Mouse (Mus musculus): ENCODE measurements around the gene Cadm4.
A peak's percentile ranks its signal among the peaks of the same experiment; 100 is the strongest.

Cadm4 gene

GRCm38 (mm10) chr7:24533806-24534205 is 52.0 kb downstream of the Cadm4 start:
- no peak for DNase-seq

- no peak for DNase-seq
Measured at GRCm38 (mm10) chr7:24534301-24534700, 52.5 kb downstream of the Cadm4 start.

- no peak for DNase-seq
Measured at GRCm38 (mm10) chr7:24537081-24537480, 55.3 kb downstream of the Cadm4 start.

- no peak for DNase-seq
Measured at GRCm38 (mm10) chr7:24537591-24537990, 55.8 kb downstream of the Cadm4 start.

- peak; percentile 65 for DNase-seq
Measured at GRCm38 (mm10) chr7:24538154-24538553, 56.3 kb downstream of the Cadm4 start.

- DNase-seq = no peak
Measured at GRCm38 (mm10) chr7:24538701-24539100, 56.9 kb downstream of the Cadm4 start.

GRCm38 (mm10) chr7:24539686-24540085 is 57.9 kb downstream of the Cadm4 start:
- DNase-seq = no peak

- DNase-seq = no peak
Measured at GRCm38 (mm10) chr7:24544506-24544905, 62.7 kb downstream of the Cadm4 start.

- DNase-seq = peak; percentile 24
Measured at GRCm38 (mm10) chr7:24546068-24546614, 64.3 kb downstream of the Cadm4 start, which contains the start of the genes Pinlyp and Xrcc1. Pinlyp (minus strand) TSS chr7:24546118. Xrcc1 (plus strand) TSS chr7:24546289.

GRCm38 (mm10) chr7:24546634-24547389 is 65.0 kb downstream of the Cadm4 start:
- peak; percentile 100 for DNase-seq

- no peak for DNase-seq
Measured at GRCm38 (mm10) chr7:24547534-24548036, 65.8 kb downstream of the Cadm4 start.

- DNase-seq = peak; percentile 47
Measured at GRCm38 (mm10) chr7:24551985-24552759, 70.3 kb downstream of the Cadm4 start.

All from kidney, adult 9 months (tissue).